Mouse (Mus musculus) hindbrain, embryonic 10.5 days (tissue): ENCODE results near the gene Ngfr. TPM values are rescaled to one million over a fixed set of nuclear protein-coding genes. Genes with fewer than 3 reads are reported as not detected.

ENCODE experiments used
- DNase-seq: peaks from one replicate; pipeline ENCODE4 v3.0.0-alpha.2; 2017; ENCODE audit warnings: low spot score
- H3K27ac ChIP-seq: fragments of 300-500 bp; sonication (generic); 2 replicates; pipeline ENCODE4 v1.5.1; 2016; ENCODE audit warnings: mild to moderate bottlenecking, moderate library complexity
- H3K27me3 ChIP-seq: fragments of 300-500 bp; sonication (generic); 2 replicates; pipeline ENCODE4 v1.6.1; 2016; ENCODE audit warnings: mild to moderate bottlenecking; ENCODE audit not compliant: poor library complexity, insufficient read depth, severe bottlenecking
- H3K36me3 ChIP-seq: fragments of 300-500 bp; sonication (generic); 2 replicates; pipeline ENCODE4 v1.6.1; 2016; ENCODE audit warnings: mild to moderate bottlenecking, moderate library complexity
- H3K4me1 ChIP-seq: fragments of 300-500 bp; sonication (generic); replicated peaks from 2 replicates; pipeline ENCODE4 v1.6.1; 2016; ENCODE audit warnings: mild to moderate bottlenecking
- H3K4me3 ChIP-seq: fragments of 300-500 bp; sonication (generic); 2 replicates; pipeline ENCODE4 v1.5.1; 2016; ENCODE audit warnings: mild to moderate bottlenecking, moderate library complexity
- H3K9me3 ChIP-seq: fragments of 300-500 bp; sonication (generic); 2 replicates; pipeline ENCODE4 v1.6.1; 2016; ENCODE audit warnings: mild to moderate bottlenecking, moderate library complexity
- WGBS: fragments of 180-500 bp; shearing (Covaris S2); methylation state at CpG from one replicate; pipeline ENCODE4 v1.1.7; 2016; 5-methylcytosine and 5-hydroxymethylcytosine counted together
- polyA plus RNA-seq: library from polyadenylated mRNA; unstranded; fragments of >200 nt; fragmentation: Nextera tagmentation; extraction: Ambion mirVana; gene quantifications from 2 replicates; pipeline ENCODE4 v1.2.1, GENCODE M21; 2016

Gene Ngfr
- polyA plus RNA-seq, 1 experiment from 2014 or later: 51.6 TPM

DNA sequence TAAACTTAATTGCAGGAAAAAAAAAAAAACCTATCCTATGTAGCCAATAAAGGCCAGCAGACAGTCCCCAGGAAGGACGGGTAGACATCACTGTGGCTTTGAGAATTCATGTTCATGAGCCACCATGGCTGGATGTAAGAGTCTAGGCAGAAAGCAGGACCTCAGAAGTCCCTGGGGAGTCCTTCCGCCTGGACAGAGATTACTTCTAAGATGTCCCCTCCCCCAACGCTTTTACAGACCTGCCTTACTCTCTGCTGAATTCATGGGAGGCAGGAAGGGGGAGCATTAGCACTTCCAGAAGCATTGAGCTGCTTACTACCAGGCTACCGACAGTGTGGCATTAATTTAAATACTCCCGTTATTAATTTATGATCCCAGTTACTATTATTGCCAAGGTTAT lies 1.7 kb upstream of the Ngfr start:
- Histone ChIP-seq H3K4me3 (no peak overlapping the region), H3K4me1 (peaks cover 43% of the 10 kb centered on the region), H3K27me3 (peaks cover 99% of the 10 kb centered on the region), H3K27ac (no peak overlapping the region), H3K9me3 (no peaks in the 10 kb centered on the region), H3K36me3 (no peaks in the 10 kb centered on the region)
- DNase-seq: no peak
- WGBS: 46% methylated on average over 5 of the region's 5 CpGs

DNA sequence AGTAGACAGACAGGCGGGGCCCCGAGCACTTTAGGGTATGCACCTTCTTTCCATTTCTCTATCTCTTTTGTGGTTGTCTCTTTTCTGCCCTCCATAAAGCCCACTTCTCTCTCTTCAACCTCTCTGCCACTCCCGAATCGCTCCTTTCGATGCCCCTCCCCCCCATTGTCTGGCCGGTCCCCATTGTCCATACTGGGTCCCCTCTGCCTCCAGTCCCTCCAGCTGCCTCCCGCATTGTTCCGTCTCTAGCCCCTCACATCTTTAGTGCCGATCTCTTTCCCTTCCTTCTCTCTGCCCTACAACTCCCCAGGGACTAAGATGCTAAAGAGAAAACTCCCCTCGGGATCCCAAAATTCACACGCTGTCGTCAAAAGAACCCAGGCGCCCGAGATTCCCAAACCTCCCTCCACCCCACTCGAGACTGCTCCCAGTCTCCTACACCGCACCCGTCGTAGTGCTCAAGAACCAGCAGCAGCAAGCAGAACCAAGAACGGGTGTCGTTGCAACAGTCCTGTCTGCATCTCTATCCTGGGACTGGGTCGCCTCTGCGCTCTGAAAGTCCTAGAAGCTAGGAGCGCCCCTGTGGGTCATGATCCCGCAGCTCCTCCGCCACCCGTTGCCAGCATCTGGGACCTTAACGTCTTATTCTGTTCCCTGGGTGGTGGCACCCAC lies 648 bp downstream of the Ngfr start:
- peak overlapping the region; percentile 87 for H3K27ac ChIP-seq
- peaks cover 57% of the 10 kb centered on the region for H3K4me1 ChIP-seq
- WGBS: under 1% methylated on average over 27 of the region's 27 CpGs
- H3K36me3 ChIP-seq: no peaks in the 10 kb centered on the region
- peak overlapping the region; percentile 59 for H3K4me3 ChIP-seq
- no peaks in the 10 kb centered on the region for H3K9me3 ChIP-seq
- H3K27me3 ChIP-seq: peaks cover 99% of the 10 kb centered on the region
- DNase-seq: peak; percentile 61

DNA sequence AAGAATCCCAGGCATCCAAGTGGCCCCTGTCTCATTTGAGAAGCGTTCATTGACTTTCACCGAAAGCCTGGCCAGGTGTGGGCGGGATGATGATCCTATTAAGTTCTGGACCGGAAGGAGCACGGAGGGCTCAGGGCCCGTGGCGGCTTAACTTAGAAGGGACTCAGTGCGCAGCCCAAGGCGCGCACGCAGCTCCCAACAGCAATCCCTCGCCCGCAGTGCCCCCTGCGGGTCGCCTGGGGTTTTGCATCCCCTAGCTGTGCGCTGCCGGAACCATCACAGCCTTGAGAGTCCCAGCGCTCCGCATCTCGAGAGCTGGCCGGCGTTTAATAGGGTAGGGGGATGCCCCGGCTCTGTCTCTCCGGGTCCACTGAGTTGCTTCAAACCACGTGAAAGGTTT lies 1.4 kb downstream of the Ngfr start:
- Histone ChIP-seq H3K4me1 (peaks cover 64% of the 10 kb centered on the region), H3K9me3 (no peaks in the 10 kb centered on the region), H3K27ac (peak overlapping the region; percentile 87), H3K27me3 (peaks cover 100% of the 10 kb centered on the region), H3K36me3 (no peaks in the 10 kb centered on the region), H3K4me3 (peak overlapping the region; percentile 59)
- peak; percentile 95 for DNase-seq
- 0% methylated on average over 25 of the region's 25 CpGs for WGBS

DNA sequence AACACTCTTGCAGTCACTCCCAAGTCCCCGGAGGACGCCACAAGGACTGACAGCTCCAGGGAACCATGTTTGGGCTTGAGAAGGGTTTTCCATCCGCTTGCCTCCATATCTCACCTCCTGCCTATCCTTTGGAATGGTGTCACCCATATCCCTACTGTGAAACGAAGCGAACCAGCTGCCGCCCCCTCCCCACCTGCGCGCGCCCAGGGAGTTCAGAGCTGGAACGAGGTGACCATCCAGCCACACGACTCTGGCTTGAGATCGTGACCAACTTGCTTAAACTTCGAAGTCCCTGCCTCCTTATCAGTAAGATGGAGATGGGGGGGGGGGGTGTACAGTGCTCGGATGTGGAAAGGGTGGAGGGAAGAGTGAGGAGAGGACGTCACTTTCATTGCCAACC lies 1.9 kb downstream of the Ngfr start:
- peaks cover 69% of the 10 kb centered on the region for H3K4me1 ChIP-seq
- no peaks in the 10 kb centered on the region for H3K36me3 ChIP-seq
- no peak for DNase-seq
- H3K4me3 ChIP-seq: peak overlapping the region; percentile 59
- peak overlapping the region; percentile 87; the same call in 1 of the 2 replicates for H3K27ac ChIP-seq
- peaks cover 100% of the 10 kb centered on the region for H3K27me3 ChIP-seq
- no peaks in the 10 kb centered on the region for H3K9me3 ChIP-seq
- 2% methylated on average over 15 of the region's 15 CpGs for WGBS

DNA sequence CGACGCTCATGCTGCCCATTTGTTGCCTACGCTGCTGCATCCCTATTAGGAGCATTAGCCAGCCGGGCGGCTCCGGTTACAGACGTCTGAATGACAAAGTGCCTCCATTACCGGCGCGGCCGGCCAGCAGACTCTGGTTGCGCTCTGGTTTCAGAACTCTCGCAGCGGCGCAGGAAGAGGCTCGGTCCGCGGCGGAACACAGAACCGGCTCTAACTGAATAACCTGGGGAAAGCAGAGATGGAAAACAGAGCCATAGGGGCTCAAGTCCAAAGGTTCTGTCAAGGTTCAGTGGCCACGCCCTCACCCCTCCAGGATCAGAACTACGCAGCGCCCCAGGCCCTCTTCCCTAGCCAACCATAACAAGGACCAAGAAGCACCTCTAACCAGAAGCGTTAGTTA lies 2.3 kb downstream of the Ngfr start:
- under 1% methylated on average over 24 of the region's 24 CpGs for WGBS
- Histone ChIP-seq H3K27ac (0 out of 2 replicates have a peak overlapping the region, but pooled peaks have one; percentile 50), H3K4me1 (peaks cover 73% of the 10 kb centered on the region), H3K27me3 (peaks cover 100% of the 10 kb centered on the region), H3K4me3 (peak overlapping the region; percentile 59), H3K9me3 (no peaks in the 10 kb centered on the region), H3K36me3 (no peaks in the 10 kb centered on the region)
- DNase-seq: peak; percentile 77

DNA sequence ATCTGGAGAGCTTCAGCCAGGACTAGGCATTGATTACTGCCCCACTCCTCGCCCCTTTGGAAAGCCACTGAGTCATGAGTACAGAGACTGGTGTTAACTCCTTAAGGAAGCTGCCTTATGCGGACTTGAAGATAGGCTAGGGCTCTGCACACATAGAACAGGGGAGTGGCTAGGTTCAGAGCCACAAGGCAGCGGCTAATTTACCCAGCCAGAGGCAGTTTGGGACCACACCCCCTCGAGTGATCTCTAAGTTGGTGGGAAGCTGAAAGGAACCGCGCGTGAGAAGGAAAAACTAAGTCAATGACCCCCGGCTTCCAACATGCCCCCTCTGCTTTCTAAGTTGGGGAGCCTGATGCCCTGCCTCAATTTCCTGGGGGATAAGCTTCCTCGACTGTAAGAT lies 2.9 kb downstream of the Ngfr start:
- WGBS: 9% methylated on average over 9 of the region's 9 CpGs
- Histone ChIP-seq H3K27ac (no peak overlapping the region), H3K36me3 (no peaks in the 10 kb centered on the region), H3K27me3 (peaks cover 100% of the 10 kb centered on the region), H3K4me3 (peak overlapping the region; percentile 59), H3K9me3 (no peaks in the 10 kb centered on the region), H3K4me1 (peaks cover 79% of the 10 kb centered on the region)
- DNase-seq: no peak

DNA sequence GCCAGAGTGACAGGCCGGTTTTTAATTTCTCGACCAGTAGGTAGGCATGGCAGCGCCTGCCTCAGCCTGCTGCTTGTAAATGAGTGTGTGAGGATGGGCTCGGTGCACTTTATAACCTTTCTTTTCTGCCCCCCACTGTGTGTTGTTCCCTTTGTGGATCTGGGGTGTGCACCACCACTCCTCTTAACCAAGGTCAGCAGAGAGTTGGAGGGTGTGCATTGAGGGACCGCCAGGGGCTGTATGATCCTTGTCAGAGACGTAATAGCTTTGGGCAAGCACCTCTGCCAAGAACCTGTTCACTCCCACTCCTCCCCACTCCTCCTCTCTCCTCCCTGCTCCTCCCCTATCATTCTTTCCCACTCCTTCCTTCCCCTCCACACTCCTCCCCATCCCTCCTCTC lies 4.1 kb downstream of the Ngfr start:
- H3K4me1 ChIP-seq: peaks cover 84% of the 10 kb centered on the region
- H3K36me3 ChIP-seq: no peaks in the 10 kb centered on the region; the same call in 1 of the 2 replicates
- no peak overlapping the region for H3K27ac ChIP-seq
- peaks cover 100% of the 10 kb centered on the region for H3K27me3 ChIP-seq
- 61% methylated on average over 6 of the region's 6 CpGs for WGBS
- DNase-seq: no peak
- no peak overlapping the region for H3K4me3 ChIP-seq
- H3K9me3 ChIP-seq: no peaks in the 10 kb centered on the region

DNA sequence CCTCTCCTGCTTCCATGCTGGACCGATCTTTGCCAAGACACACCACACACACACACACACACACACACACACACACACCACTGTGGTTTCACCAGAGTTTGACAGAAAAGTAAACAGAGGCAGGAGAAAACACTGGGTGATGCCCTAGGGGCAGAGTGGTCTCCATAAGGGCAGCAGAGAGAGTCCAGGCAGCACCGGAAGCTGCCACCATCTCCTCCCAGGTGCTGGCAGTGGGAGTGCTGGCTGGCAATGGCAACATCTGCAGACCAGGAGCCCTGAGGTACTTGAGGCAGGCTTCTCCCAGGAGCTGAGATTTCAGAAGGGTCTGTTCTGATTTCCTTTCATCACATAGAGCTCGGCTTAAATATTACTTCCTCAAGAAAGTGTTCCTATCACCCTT lies 5.3 kb downstream of the Ngfr start:
- H3K4me3 ChIP-seq: no peak overlapping the region
- no peaks in the 10 kb centered on the region for H3K9me3 ChIP-seq
- no peaks in the 10 kb centered on the region; the same call in 1 of the 2 replicates for H3K36me3 ChIP-seq
- peaks cover 88% of the 10 kb centered on the region for H3K4me1 ChIP-seq
- H3K27ac ChIP-seq: no peak overlapping the region
- WGBS: 62% methylated on average over 3 of the region's 3 CpGs
- DNase-seq: no peak
- peaks cover 100% of the 10 kb centered on the region for H3K27me3 ChIP-seq

DNA sequence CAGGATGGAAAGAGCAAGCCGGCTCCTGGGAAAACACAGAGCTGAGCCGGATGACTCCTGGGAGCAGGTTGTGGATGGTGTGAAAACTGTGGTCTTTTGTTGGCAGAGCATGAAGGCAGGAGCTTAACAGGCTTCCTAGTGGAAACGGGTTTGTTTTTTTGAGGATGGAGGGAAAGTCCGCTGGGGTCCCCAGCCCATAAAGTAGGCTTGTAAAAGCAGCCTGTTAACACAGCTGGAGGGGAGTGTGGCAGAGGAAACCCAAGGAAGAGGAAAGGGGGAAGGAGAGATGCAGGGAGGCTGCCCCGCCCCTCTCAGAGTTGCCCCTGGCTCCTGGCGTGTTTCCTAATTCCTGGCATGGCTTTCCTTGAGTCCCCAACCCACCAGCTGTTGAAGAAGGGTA lies 8.1 kb downstream of the Ngfr start:
- DNase-seq: no peak
- WGBS: 22% methylated on average over 6 of the region's 6 CpGs
- Histone ChIP-seq H3K4me3 (no peak overlapping the region), H3K9me3 (no peaks in the 10 kb centered on the region), H3K36me3 (peaks cover 7% of the 10 kb centered on the region; the same call in 1 of the 2 replicates), H3K27ac (no peak overlapping the region), H3K27me3 (peaks cover 99% of the 10 kb centered on the region), H3K4me1 (peaks cover 77% of the 10 kb centered on the region)

DNA sequence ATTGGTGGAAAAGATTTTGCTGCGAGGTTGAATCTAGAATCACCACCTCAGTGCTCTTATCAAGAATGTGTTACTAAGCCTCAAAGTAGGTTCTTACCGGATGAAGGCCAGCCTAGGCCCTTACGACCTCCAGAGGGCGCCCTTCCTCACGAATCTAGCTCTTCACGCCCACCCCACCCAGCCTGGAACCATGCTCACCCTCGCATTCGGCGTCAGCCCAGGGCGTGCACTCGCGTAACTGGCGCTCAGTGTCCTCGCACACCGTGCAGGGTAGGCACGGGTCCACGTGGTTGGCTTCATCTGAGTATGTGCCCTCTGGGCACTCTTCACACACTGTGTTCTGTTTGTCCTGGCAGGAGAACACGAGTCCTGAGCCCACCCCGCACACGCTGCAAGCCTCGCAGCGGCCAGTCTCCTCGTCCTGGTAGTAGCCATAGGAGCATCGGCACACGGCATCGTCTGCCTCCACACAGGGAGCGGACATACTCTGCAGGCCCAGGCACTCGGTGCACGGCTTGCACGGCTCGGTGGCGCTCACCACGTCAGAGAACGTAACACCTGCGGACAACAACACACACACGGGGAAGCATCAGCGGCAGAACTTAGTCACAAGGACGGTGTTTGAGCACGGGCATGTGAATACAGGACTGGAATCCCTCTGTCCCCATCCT lies 9.6 kb downstream of the Ngfr start:
- peak; percentile 76 for DNase-seq
- peak overlapping the region; percentile 34 for H3K4me3 ChIP-seq
- H3K27ac ChIP-seq: 0 out of 2 replicates have a peak overlapping the region, but pooled peaks have one; percentile 13
- H3K36me3 ChIP-seq: peaks cover 11% of the 10 kb centered on the region; the same call in 1 of the 2 replicates
- peaks cover 89% of the 10 kb centered on the region for H3K27me3 ChIP-seq
- H3K9me3 ChIP-seq: no peaks in the 10 kb centered on the region
- peaks cover 64% of the 10 kb centered on the region for H3K4me1 ChIP-seq
- 12% methylated on average over 39 of the region's 39 CpGs for WGBS

DNA sequence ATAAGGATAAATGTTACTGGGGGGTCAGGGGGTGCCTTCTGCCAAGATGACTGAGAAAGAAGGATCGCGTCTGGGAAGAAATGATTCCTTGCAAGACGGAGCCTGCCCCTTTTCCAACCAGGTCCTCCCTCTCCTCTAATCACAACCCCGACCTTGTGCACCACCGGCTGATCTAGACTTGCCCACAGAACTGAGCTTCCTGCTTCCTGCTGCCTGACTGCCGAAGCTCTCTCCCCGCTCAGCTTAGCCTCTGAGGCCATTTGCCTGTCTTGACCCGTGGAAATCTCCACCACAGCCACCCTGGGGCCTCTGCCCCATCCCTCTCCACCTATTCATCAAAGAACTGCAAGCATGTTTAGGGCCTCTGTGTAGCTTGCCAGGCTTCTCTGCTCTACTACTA lies 11.2 kb downstream of the Ngfr start:
- peaks cover 11% of the 10 kb centered on the region; the same call in 1 of the 2 replicates for H3K36me3 ChIP-seq
- no peak overlapping the region for H3K27ac ChIP-seq
- H3K27me3 ChIP-seq: peaks cover 79% of the 10 kb centered on the region
- no peak for DNase-seq
- H3K4me1 ChIP-seq: peaks cover 60% of the 10 kb centered on the region
- H3K9me3 ChIP-seq: no peaks in the 10 kb centered on the region
- 66% methylated on average over 8 of the region's 8 CpGs for WGBS
- H3K4me3 ChIP-seq: no peak overlapping the region

DNA sequence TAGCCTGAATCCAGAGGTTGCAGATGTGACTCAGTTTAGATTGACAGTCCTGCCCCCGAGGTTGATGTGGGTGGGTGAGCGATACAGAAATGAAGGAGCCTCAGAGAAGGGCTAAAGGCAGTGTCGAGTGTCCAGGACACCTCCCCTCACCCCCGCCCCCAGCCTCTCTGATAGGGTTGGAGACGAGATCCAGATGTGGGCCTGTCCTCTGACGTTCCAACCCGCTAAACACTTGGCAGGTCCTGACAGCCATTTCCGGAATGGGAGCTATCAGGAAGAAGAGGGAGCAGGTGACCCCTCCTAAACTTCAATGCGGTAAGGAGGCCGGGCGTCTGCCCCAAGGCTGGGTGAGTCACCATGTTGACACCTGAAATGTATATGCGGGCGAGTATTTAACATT lies 11.7 kb downstream of the Ngfr start:
- Histone ChIP-seq H3K27ac (no peak overlapping the region), H3K9me3 (no peaks in the 10 kb centered on the region), H3K4me3 (no peak overlapping the region), H3K4me1 (peaks cover 60% of the 10 kb centered on the region), H3K36me3 (peaks cover 16% of the 10 kb centered on the region; the same call in 1 of the 2 replicates), H3K27me3 (peaks cover 78% of the 10 kb centered on the region)
- DNase-seq: peak; percentile 46
- WGBS: 58% methylated on average over 13 of the region's 13 CpGs

DNA sequence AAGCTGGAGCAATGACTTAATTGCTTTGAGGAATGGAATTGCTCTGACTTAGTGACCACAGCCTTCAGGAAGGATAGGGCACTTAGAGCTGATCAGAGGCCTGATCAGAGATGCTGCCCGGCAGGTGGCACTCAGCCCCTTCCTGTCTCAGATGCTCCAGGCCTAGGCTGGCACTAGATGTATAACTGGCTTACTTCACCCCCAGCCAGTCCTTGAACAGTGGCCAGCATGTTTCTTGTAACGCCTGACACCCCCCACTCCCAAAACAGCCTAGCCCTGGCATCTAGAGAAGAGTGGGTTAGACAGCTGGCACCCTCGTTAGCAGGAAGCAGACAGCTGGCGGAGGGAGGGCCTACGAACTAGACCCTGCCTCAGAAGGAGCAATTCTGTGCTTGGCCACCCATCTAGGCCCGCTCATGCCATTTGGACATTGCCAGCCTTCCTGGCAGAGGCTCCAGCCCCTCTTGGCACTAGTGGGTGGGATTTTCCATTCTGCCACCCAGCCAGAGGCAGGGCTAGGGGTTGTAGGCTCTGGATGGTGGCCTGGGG lies 12.7 kb downstream of the Ngfr start:
- DNase-seq: no peak
- H3K9me3 ChIP-seq: no peaks in the 10 kb centered on the region
- no peak overlapping the region for H3K27ac ChIP-seq
- H3K4me1 ChIP-seq: peaks cover 57% of the 10 kb centered on the region
- no peak overlapping the region for H3K4me3 ChIP-seq
- peaks cover 22% of the 10 kb centered on the region; the same call in 1 of the 2 replicates for H3K36me3 ChIP-seq
- peaks cover 77% of the 10 kb centered on the region for H3K27me3 ChIP-seq
- WGBS: 85% methylated on average over 6 of the region's 6 CpGs
